Mouse (Mus musculus) spleen, embryonic (tissue): ENCODE results near the gene Themis3.

Source experiments
- CTCF ChIA-PET: fragments of 350-600 bp; sonication (Branson Sonifier 250); formaldehyde crosslinking; loops from one replicate; lab custom pipeline; 2022; lab: Charles Lee

Gene Themis3

GRCm38 (mm10) chr17:66594435-66594834 lies at the start of gene Themis3:
Gene Themis3, minus strand, starts transcription at chr17:66594621.
- CTCF ChIA-PET, result no interaction called here

GRCm38 (mm10) chr17:66637951-66638722 lies 43.7 kb upstream of the Themis3 start:
- CTCF ChIA-PET, result no interaction called here

- CTCF ChIA-PET, result no interaction called here
These were observed 25.7 kb upstream of the Themis3 start for GRCm38 (mm10) chr17:66619996-66620656.

GRCm38 (mm10) chr17:66619255-66619826 lies 24.9 kb upstream of the Themis3 start:
- CTCF ChIA-PET, result no interaction called here

GRCm38 (mm10) chr17:66610032-66610431 lies 15.6 kb upstream of the Themis3 start:
- CTCF ChIA-PET, result no interaction called here

GRCm38 (mm10) chr17:66604931-66605330 lies 10.5 kb upstream of the Themis3 start:
- CTCF ChIA-PET, result no interaction called here

- CTCF ChIA-PET, result no interaction called here
These were observed 6.8 kb upstream of the Themis3 start for GRCm38 (mm10) chr17:66601171-66601570.

GRCm38 (mm10) chr17:66595867-66596266 lies 1.4 kb upstream of the Themis3 start:
- CTCF ChIA-PET, result no interaction called here

- CTCF ChIA-PET, result no interaction called here
These were observed 835 bp upstream of the Themis3 start for GRCm38 (mm10) chr17:66595256-66595655.

GRCm38 (mm10) chr17:66590353-66591075 lies 3.9 kb downstream of the Themis3 start:
- CTCF ChIA-PET, result no interaction called here

- CTCF ChIA-PET, result no interaction called here
These were observed 4.6 kb downstream of the Themis3 start for GRCm38 (mm10) chr17:66589864-66590263.

GRCm38 (mm10) chr17:66586741-66587140 lies 7.7 kb downstream of the Themis3 start:
- CTCF ChIA-PET, result no interaction called here

- CTCF ChIA-PET, result no interaction called here
These were observed 8.3 kb downstream of the Themis3 start for GRCm38 (mm10) chr17:66586078-66586477.

GRCm38 (mm10) chr17:66580990-66581389 lies 13.4 kb downstream of the Themis3 start:
- CTCF ChIA-PET, result no interaction called here

- CTCF ChIA-PET, result no interaction called here
These were observed 16.4 kb downstream of the Themis3 start for GRCm38 (mm10) chr17:66578007-66578406.

- CTCF ChIA-PET, result no interaction called here
These were observed 16.9 kb downstream of the Themis3 start for GRCm38 (mm10) chr17:66577507-66577906.

GRCm38 (mm10) chr17:66572677-66573060 lies 21.8 kb downstream of the Themis3 start:
- CTCF ChIA-PET, result no interaction called here

GRCm38 (mm10) chr17:66571860-66572676 lies 22.4 kb downstream of the Themis3 start:
- CTCF ChIA-PET, result no interaction called here

GRCm38 (mm10) chr17:66564213-66564612 lies 30.2 kb downstream of the Themis3 start:
- CTCF ChIA-PET, result no interaction called here

GRCm38 (mm10) chr17:66563551-66563950 lies 30.9 kb downstream of the Themis3 start:
- CTCF ChIA-PET, result no interaction called here

- CTCF ChIA-PET, result no interaction called here
These were observed 33.0 kb downstream of the Themis3 start for GRCm38 (mm10) chr17:66561380-66561779.
